Comparison of ENCODE assay signal across 8 mouse cellular contexts in genomic region chr9:99436182-99437030, GRCm38 (mm10). TPM values are rescaled to one million over a fixed set of nuclear protein-coding genes. Genes with fewer than 3 reads are reported as not detected.
DNase-seq lines count a peak whose midpoint lies in the region; ATAC-seq lines count a peak whose summit lies in the region.

No protein-coding gene starts in this region.

- no peaks in the 10 kb centered on the region for H3K36me3 ChIP-seq in hindbrain, embryonic 16.5 days (ENCODE audit: control insufficient read depth, insufficient read depth, low read length)
- no peaks in the 10 kb centered on the region for H3K36me3 ChIP-seq in megakaryocyte, embryonic 14.5 days (replicated peaks; ENCODE audit: low read length)

- H3K4me2 ChIP-seq in hindbrain, embryonic 16.5 days (ENCODE audit: low read length): peak overlapping the region; percentile 73

- no peaks in the 10 kb centered on the region for H3K9me3 ChIP-seq in hindbrain, embryonic 16.5 days (ENCODE audit: control insufficient read depth, low read length)
- H3K9me3 ChIP-seq in megakaryocyte, embryonic 14.5 days: no peaks in the 10 kb centered on the region

- H3K9ac ChIP-seq in hindbrain, embryonic 16.5 days (ENCODE audit: low read depth, low read length): peak overlapping the region; percentile 97

- ATAC-seq in hindbrain, embryonic 16.5 days: peak; percentile 82

- peaks cover 21% of the 10 kb centered on the region for H3K4me1 ChIP-seq in hindbrain, embryonic 16.5 days (ENCODE audit: control insufficient read depth, insufficient read depth, low read depth, low read length)
- H3K4me1 ChIP-seq in megakaryocyte, embryonic 14.5 days: peaks cover 19% of the 10 kb centered on the region

- WGBS in hindbrain, embryonic 16.5 days: 0% methylated on average over 57 of the region's 86 CpGs

- DNase-seq in adrenal gland, adult (ENCODE audit: inconsistent age in 2 of 2, low spot score in 1 of 2): peak; percentile 91 to 97
- DNase-seq in cerebellum, postnatal 36 days: peak; percentile 79 to 84
- DNase-seq in gastrocnemius, postnatal 10 days: peak; percentile 82
- DNase-seq in left cerebral cortex, postnatal 25 days (ENCODE audit: low spot score in 2 of 2): peak; percentile 79 to 86
- DNase-seq in right cerebral cortex, postnatal 14 days: peak; percentile 78
- DNase-seq in urinary bladder, postnatal 4 days (ENCODE audit: low spot score in 2 of 2): peak; percentile 72 to 77

- peak overlapping the region; percentile 84 for H3K4me3 ChIP-seq in hindbrain, embryonic 16.5 days (ENCODE audit: low read length)
- H3K4me3 ChIP-seq in megakaryocyte, embryonic 14.5 days (replicated peaks): peak overlapping the region; percentile 91

- intact Hi-C loops in left cerebral cortex, postnatal 25 days (cut with DNase I): no loop called here

- 0 out of 2 replicates have a peak, but pooled peaks cover 2% of the 10 kb centered on the region for H3K27me3 ChIP-seq in hindbrain, embryonic 16.5 days (replicated peaks; ENCODE audit: control insufficient read depth, insufficient read depth, low read length)
- H3K27me3 ChIP-seq in megakaryocyte, embryonic 14.5 days (replicated peaks): peaks cover 84% of the 10 kb centered on the region

- peak overlapping the region; percentile 92 for H3K27ac ChIP-seq in hindbrain, embryonic 16.5 days (ENCODE audit: low read depth, low read length)

RNA-seq across cellular contexts. Expression of gene Mras, which starts 0.8 kb away (rescaled TPM):
- total RNA-seq in gastrocnemius, postnatal 10 days (2021): 10 to 100 TPM in 1 of 2 experiments, 1 to 10 TPM in 1; 9.7 to 10.6 TPM
- 53.1 and 53.4 TPM in 2 replicates for polyA plus RNA-seq in hindbrain, embryonic 16.5 days (2015; fragmentation: Nextera tagmentation; extraction: Ambion mirVana)
- total RNA-seq in left cerebral cortex, postnatal 25 days (2021): 100 to 1,000 TPM; 171 TPM
- 0.09 TPM in 1 of 2 replicates, not detected in the other for polyA plus RNA-seq in megakaryocyte, embryonic 14.5 days (2012; ENCODE audit: insufficient read depth, low replicate concordance)

RNA-seq across cellular contexts. Expression of gene Nme9, which starts 14.9 kb away (rescaled TPM):
- not detected for total RNA-seq in gastrocnemius, postnatal 10 days (2021)
- 0.73 and 1.0 TPM in 2 replicates for polyA plus RNA-seq in hindbrain, embryonic 16.5 days (2015; fragmentation: Nextera tagmentation; extraction: Ambion mirVana)
- not detected for total RNA-seq in left cerebral cortex, postnatal 25 days (2021)
- polyA plus RNA-seq in megakaryocyte, embryonic 14.5 days (2012; ENCODE audit: insufficient read depth, low replicate concordance): not detected in 2 replicates

Comparison
In these comparisons a context has a peak if more than half of its experiments do, and no peak if none do; other contexts are left out.
1. Peak in every context shown above with its lines: DNase-seq, ATAC-seq, H3K4me3 ChIP-seq and H3K27ac ChIP-seq.
2. RNA of gene Mras, which starts 0.8 kb away (total RNA-seq): 171 TPM in left cerebral cortex, postnatal 25 days; 9.7 to 10.6 TPM in gastrocnemius, postnatal 10 days; every median in the first group is over 10 times any median in the second.